In the genomic region with DNA sequence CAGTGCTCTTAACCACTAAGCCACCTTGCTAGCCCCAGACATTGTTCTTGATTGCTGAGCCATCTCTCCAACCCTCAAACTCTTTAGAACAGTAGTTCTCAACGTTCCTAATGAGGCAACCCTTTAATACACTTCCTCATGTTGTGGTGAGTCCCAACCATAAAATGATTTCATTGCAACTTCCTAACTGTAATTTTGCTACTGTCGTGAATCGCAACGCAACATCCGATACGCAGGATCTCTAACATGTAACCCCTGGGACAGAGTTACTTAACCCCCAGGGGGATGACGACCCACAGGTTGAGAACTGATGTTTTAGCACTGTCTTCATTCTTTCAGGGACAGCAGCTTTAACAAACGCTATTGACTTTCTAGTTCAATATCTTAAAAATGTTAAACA, we compare ENCODE assay signal across 21 mouse cellular contexts.
A peak's percentile ranks its signal among the peaks of the same experiment; 100 is the strongest.
DNase-seq lines count a peak whose midpoint lies in the region; ATAC-seq and TF ChIP-seq lines count a peak whose summit lies in the region.
"Had no signal": no experiment of that assay in that cellular context is flagged by ENCODE, and none has a peak within 500 bp of the region (broad histone marks: within the 10 kb centered on the region; RNA-seq: fewer than 3 reads in every experiment).

No protein-coding gene starts in this region.

- H3K4me3 ChIP-seq in liver, postnatal 0 days (ENCODE audit: low read depth, low read length): no peak overlapping the region
- H3K4me3 ChIP-seq in liver, embryonic 12.5 days: no peak overlapping the region
- H3K4me3 ChIP-seq in bone marrow, adult 2 months (replicated peaks; ENCODE audit: control insufficient read depth, low read depth, low read length): no peak overlapping the region
- H3K4me3 ChIP-seq: embryonic facial prominence, embryonic 10.5 days; forebrain, embryonic 15.5 days; heart, embryonic 15.5 days; hindbrain, embryonic 10.5 days had no signal

- TF ChIP-seq POLR2A in bone marrow, adult 2 months (IDR thresholded peaks at IDR 0.05; ENCODE audit: borderline replicate concordance, control insufficient read depth, low read depth, low read length): no peak

- no peaks in the 10 kb centered on the region for H3K36me3 ChIP-seq in liver, postnatal 0 days (replicated peaks; ENCODE audit: insufficient read depth, low read length)
- no peaks in the 10 kb centered on the region for H3K36me3 ChIP-seq in liver, embryonic 12.5 days
- H3K36me3 ChIP-seq: embryonic facial prominence, embryonic 10.5 days; forebrain, embryonic 15.5 days; G1E; heart, embryonic 15.5 days; hindbrain, embryonic 10.5 days had no signal

- peak; percentile 65 for TF ChIP-seq EP300 in liver, postnatal 0 days (IDR thresholded peaks at IDR 0.05; ENCODE audit: low read depth)

- no peaks in the 10 kb centered on the region for H3K27me3 ChIP-seq in liver, postnatal 0 days (ENCODE audit: insufficient read depth, low read length)
- H3K27me3 ChIP-seq in liver, embryonic 12.5 days (replicated peaks): no peaks in the 10 kb centered on the region
- H3K27me3 ChIP-seq: forebrain, embryonic 15.5 days; heart, embryonic 15.5 days had no signal

- 60% methylated on average over 8 of the region's 8 CpGs for WGBS in liver, postnatal 0 days (ENCODE audit: insufficient replicate concordance)
- WGBS in liver, embryonic 12.5 days (ENCODE audit: insufficient replicate concordance): 66% methylated on average over 8 of the region's 8 CpGs
- 23% methylated on average over 8 of the region's 8 CpGs for WGBS in bone marrow, adult 2 months

- no peaks in the 10 kb centered on the region for H3K9me3 ChIP-seq in liver, postnatal 0 days (ENCODE audit: low read length)
- H3K9me3 ChIP-seq in liver, embryonic 12.5 days (replicated peaks): no peaks in the 10 kb centered on the region
- H3K9me3 ChIP-seq: embryonic facial prominence, embryonic 10.5 days; forebrain, embryonic 15.5 days; heart, embryonic 15.5 days; hindbrain, embryonic 10.5 days had no signal

- DNase-seq in liver, postnatal 0 days: no peak
- DNase-seq in adrenal gland, postnatal 14 days: no peak
- no peak for DNase-seq in thymus, postnatal 25 days
- DNase-seq: adrenal gland, postnatal 10 days; cerebellum, adult 18-20 months; cerebellum, adult 9-11 months; cerebellum, postnatal 36 days; gastrocnemius, postnatal 36 days; heart, adult 18-20 months; heart, postnatal 14 days had no signal

- H3K4me2 ChIP-seq in liver, postnatal 0 days (ENCODE audit: low read depth, low read length): no peak overlapping the region
- no peak overlapping the region for H3K4me2 ChIP-seq in liver, embryonic 12.5 days
- H3K4me2 ChIP-seq: forebrain, embryonic 15.5 days; heart, embryonic 11.5 days; heart, embryonic 15.5 days; hindbrain, embryonic 14.5 days had no signal

- no peak for ATAC-seq in liver, postnatal 0 days
- ATAC-seq in liver, embryonic 12.5 days: no peak
- peak; percentile 44 to 74; a peak in 1 of 4 replicates for ATAC-seq in hematopoietic stem cell, adult 5-6 weeks (replicated peaks in 1 of 2; ENCODE audit: insufficient read depth in 1 of 2, low FRiP score in 2 of 2, low TSS enrichment in 1 of 2, low read depth in 1 of 2, poor library complexity in 2 of 2, severe bottlenecking in 2 of 2)
- peak; percentile 28; the same call in 1 of the 2 replicates for ATAC-seq in neutrophil, adult 5-6 weeks (ENCODE audit: extremely low read depth, insufficient number of reproducible peaks, low FRiP score, poor library complexity, severe bottlenecking)
- ATAC-seq: forebrain, embryonic 15.5 days had no signal

- no peak overlapping the region for H3K9ac ChIP-seq in liver, postnatal 0 days (replicated peaks)
- H3K9ac ChIP-seq in liver, embryonic 12.5 days: no peak overlapping the region
- H3K9ac ChIP-seq: forebrain, embryonic 15.5 days; heart, embryonic 15.5 days; hindbrain, embryonic 14.5 days had no signal

- H3K27ac ChIP-seq in liver, postnatal 0 days (ENCODE audit: low read depth): no peak overlapping the region
- no peak overlapping the region for H3K27ac ChIP-seq in liver, embryonic 12.5 days
- H3K27ac ChIP-seq in bone marrow, adult 2 months (ENCODE audit: control insufficient read depth, insufficient read depth, low read depth, low read length, poor library complexity): peak overlapping the region; percentile 75; the same call in 1 of the 2 replicates
- H3K27ac ChIP-seq: embryonic facial prominence, embryonic 10.5 days; forebrain, embryonic 15.5 days; heart, embryonic 15.5 days; hindbrain, embryonic 10.5 days; hindbrain, embryonic 14.5 days had no signal

- TF ChIP-seq CTCF in liver, postnatal 0 days (IDR thresholded peaks at IDR 0.05; ENCODE audit: low read depth): no peak
- no peak for TF ChIP-seq CTCF in bone marrow, adult 2 months (IDR thresholded peaks at IDR 0.05; ENCODE audit: control insufficient read depth, insufficient read depth, low read length)

- peaks cover under 1% of the 10 kb centered on the region; the same call in 1 of the 2 replicates for H3K4me1 ChIP-seq in liver, postnatal 0 days (ENCODE audit: insufficient read depth)
- no peaks in the 10 kb centered on the region for H3K4me1 ChIP-seq in liver, embryonic 12.5 days
- peaks cover 2% of the 10 kb centered on the region; the same call in 1 of the 2 replicates for H3K4me1 ChIP-seq in bone marrow, adult 2 months (ENCODE audit: control insufficient read depth, insufficient read depth, low read length)
- H3K4me1 ChIP-seq: forebrain, embryonic 15.5 days had no signal

Comparison
In these comparisons a context has a peak if more than half of its experiments do, and no peak if none do; other contexts are left out.
1. ATAC-seq: peak in hematopoietic stem cell, adult 5-6 weeks (2 of 2) and neutrophil, adult 5-6 weeks (single experiment); none in liver, postnatal 0 days (single experiment) and liver, embryonic 12.5 days (single experiment).